Mouse (Mus musculus) ES-Bruce4 (cell line): ENCODE measurements around the gene Rnf115.

Experiments used
- CTCF ChIP-seq: IDR thresholded peaks from one replicate; pipeline ENCODE4 v1.8.1; 2011; ENCODE audit warnings: low read depth, low read length
- POLR2A ChIP-seq: IDR thresholded peaks from one replicate; pipeline ENCODE4 v1.8.1; 2011; ENCODE audit warnings: low read length; ENCODE audit not compliant: insufficient read depth

- TF ChIP-seq CTCF = no peak
- no peak for TF ChIP-seq POLR2A
These were observed 72.8 kb downstream of the Rnf115 start for GRCm38 (mm10) chr3:96800254-96800653.
